Mouse (Mus musculus): ENCODE results near the gene Scgb2b19.
"Not testable (repeated sequence)": the region's sequence is repeated elsewhere in the genome, so short reads cannot be mapped to it uniquely, and the experiment has no call there.

DNA sequence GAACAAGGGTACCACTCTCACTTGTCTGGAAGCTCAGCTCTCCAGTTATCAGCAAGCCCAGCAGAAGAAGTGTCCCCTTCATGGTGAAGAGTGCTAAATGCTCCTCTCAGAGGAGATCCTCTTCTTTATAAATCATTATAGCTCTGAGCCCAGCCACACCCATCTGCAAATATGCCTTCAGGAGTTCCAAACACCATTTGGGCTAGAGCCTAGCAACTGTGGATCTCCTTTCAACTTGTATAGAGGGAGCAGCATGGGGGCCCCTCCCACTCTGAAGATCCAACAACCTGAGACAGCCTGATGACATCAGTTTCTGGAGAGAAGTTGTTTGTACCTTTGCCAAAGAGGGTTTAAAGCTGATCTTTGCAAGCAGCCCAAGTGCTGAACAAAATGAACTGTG is at the start of gene Scgb2b19:
- TF ChIP-seq POLR2A (IDR thresholded peaks at IDR 0.05; ENCODE audit: extremely low read depth, insufficient read depth, low read length); CTCF (IDR thresholded peaks at IDR 0.05; ENCODE audit: low read depth, low read length): not testable (repeated sequence)

Measured in liver, adult 2 months (tissue).